Mouse (Mus musculus): ENCODE data around the gene Palld.

Gene Palld

DNA sequence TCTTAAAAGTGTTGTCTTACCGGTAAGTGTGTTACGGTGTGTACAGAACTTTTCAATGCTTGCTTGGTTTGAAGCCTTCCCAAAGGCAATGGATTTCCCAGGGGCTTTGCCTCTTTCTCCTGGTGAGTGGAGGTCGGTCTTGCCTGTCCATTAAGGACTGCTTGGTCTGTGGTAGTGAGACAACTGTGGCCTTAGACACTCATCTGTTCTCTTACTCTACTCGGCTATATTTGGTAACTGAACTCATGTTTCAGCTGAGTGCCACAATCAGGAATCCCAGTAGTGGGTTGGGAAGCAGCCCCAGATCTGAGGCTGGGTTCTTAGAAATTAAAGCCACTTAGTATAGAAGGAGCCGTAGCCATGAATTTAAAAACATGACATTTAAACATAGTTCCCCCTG lies at the start of gene Palld:
TSS of gene Palld (minus strand) at position 170 of the 400 bp plus-strand sequence.
- no peak for DNase-seq (ENCODE audit: low read depth)

GRCm38 (mm10) chr8:61937576-61937975 lies 35.1 kb upstream of the Palld start:
- no peak for DNase-seq (ENCODE audit: low read depth)

GRCm38 (mm10) chr8:61933243-61933642 lies 30.8 kb upstream of the Palld start:
- no peak for DNase-seq (ENCODE audit: low read depth)

DNA sequence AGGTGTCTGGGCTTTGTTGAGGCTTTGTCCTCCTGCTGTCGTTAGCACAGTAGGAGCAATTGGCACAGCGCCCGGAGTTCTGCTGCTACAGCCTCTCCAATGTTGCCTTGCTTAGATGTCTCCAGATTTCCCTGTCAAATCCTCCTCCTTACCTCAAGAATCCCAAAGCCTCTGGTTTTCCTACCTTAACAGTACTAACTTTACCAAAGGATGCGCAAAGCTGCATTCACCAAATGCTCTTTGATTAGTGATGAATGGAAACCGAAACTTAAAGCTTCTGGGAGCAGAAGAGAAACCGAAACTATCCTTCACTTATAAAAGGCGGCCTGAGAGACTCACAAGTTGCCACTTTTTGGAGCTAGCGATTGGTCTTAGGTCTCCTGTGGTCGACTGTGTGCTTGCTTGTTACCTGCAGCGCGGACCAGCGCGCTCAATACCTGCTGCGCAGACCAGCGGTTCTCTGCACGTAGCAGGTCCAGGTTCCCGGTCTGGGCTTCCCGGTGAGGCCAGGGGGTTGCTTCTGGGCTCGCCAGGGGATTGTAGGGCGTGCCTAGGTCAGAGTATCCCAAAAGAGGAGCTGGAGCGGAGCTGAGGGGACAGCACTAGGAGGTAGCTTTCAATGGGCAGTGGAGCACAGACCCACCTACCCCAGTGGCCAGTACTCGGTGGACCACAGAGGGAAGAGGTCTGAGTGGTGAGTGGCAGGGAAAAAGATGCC lies 25.4 kb upstream of the Palld start, which contains the start of gene Ddx60:
TSS of gene Ddx60 (plus strand) at position 311 of the 718 bp plus-strand sequence.
- peak; percentile 14 for DNase-seq (ENCODE audit: low read depth)

DNA sequence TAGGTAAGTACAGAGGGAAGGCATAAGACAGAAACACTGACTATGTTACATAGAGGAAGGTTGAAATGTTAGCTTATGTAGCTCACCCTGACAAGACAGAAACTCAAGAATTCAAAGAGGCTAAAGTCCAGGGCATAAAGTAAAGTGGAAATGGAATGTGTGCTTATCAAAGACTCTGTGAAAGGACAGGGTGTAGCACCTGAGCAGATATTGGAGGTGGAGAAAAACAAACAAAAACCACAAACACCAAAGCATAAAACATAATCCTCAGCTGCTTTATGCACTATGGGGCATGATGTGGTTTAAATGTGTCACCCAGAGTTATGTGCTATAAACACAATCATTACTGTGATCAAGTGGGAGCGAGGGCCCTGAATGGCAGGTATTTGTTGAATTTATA lies 22.0 kb upstream of the Palld start:
- DNase-seq (ENCODE audit: low read depth), result no peak

DNA sequence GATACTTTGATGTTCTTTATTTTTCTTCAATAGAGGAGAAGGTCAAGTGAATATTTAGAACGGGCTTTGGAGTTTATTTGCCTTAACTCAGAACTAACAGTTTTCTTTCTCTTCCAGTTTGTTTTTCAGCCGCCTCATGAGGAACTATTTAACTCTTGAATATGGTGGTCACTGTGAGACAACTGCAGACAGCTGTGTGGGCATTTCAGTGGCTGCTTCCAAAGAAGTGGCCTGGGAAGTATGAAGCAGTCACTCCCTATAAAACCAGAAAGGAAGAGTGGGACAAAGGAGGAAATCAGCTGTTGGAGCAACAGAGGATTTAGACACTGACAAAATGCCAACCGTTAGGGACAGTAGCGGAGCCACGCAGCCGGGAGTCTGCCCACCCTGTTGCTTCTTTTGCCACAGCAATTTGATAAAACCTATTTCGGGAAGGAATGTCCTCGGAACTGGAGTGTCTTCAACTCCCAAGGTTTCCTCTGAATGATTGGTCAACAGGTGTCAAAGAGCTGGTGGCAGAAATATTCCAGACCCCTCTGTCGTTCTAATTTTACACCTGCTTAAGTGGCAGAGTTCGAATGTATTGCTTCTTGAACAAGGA lies 19.1 kb upstream of the Palld start:
- no peak for DNase-seq (ENCODE audit: low read depth)

DNA sequence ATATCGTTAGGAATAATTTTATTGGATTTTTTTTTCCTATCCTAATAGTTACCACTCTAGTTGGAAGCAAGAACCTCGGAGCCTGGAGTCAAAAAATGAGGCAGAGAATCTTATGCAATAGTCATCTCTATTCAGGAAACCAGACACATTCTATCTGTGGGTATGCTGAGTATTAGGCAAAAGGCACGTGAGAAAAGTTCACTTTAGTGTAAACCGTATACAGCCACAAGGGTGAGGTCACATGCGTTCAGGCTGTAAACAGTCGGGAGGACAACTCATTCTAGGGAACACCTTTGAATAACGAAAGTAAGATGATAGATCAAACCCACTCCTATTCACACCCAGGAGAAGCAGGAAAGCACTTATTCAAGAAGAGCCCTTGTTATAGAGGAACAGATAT lies 17.9 kb upstream of the Palld start:
- DNase-seq (ENCODE audit: low read depth), result no peak

GRCm38 (mm10) chr8:61919145-61919788 lies 16.8 kb upstream of the Palld start:
- DNase-seq (ENCODE audit: low read depth), result no peak

- DNase-seq (ENCODE audit: low read depth), result no peak
Measured at GRCm38 (mm10) chr8:61917287-61917686, 14.8 kb upstream of the Palld start.

DNA sequence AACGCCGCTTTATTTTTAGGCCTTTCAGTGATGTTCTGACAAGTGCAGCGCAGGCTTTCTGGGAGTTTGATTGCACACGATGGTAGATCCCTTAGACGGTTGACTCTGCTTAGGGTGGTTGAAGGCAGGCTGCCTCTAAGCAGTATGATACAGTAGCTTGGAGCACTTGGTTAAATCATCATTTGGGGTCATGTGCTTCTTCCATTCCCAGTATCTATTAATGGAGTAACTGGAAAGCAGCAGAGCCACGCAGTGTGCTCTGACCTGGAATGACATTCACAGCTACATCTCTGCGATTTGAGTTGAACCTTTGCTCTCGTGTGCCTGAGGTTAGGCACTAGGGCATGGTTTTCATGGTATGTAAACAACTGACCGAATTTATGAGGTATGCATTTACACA lies 11.5 kb upstream of the Palld start:
- DNase-seq (ENCODE audit: low read depth), result no peak

DNA sequence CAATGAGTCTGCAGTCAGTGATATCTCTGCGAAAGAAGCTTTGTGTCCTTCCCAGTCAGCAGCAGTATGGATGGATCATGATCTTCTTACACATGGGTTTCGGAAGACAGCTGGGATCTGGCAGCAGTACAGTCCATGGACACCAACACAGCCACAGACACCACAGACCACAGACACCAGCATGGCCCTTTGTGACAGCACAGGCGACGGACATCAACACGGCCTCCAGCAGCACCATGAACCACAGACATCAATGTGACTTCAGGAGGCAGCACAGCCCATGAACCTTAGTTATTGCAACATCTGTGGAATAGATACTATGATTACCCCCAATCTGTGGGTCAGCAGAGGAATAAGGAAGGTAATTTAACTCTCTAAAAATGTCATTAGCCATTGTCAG lies 10.3 kb upstream of the Palld start:
- no peak for DNase-seq (ENCODE audit: low read depth)

DNA sequence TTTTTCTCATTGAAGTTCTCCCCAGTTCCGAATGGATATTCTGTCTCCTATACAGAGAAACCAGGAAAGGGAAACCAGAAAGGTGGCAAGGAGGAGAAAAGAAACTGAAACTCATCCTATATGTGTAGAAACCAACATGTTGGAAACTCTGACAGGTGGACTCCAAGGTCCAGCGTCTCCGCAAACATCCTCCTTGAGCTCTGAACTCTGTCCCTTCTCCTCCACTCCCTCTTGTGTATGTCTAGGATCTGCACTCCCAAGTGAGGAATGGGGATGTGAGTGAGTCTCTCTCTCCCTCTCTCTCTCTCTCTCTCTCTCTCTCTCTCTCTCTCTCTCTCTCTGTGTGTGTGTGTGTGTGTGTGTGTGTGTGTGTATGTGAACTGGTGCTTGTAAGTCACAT lies 6.8 kb upstream of the Palld start:
- no peak for DNase-seq (ENCODE audit: low read depth)

GRCm38 (mm10) chr8:61908303-61909215 lies 6.1 kb upstream of the Palld start:
- DNase-seq (ENCODE audit: low read depth), result peak; percentile 12

- DNase-seq (ENCODE audit: low read depth), result no peak
Measured at GRCm38 (mm10) chr8:61901028-61901717, 1.3 kb downstream of the Palld start.

GRCm38 (mm10) chr8:61897402-61897801 lies 5.1 kb downstream of the Palld start:
- no peak for DNase-seq (ENCODE audit: low read depth)

DNA sequence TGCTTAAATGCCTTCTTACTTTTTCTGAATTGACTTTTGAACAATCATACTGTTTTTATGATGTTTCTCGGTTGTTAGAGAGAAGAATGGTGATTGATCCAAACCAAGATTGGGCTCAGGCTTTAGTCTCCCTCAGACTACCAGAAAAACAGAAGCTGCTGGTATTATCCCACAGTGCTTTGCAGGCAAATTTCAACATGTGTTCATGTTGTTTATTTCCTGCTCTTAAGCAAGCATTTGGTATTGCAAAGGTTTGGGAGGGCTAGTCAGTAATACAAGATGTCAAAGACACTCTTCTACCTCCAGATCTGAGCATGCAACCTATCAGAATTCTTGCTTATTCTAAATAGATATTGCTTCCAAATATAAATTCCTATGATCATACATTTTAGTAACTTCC lies 5.7 kb downstream of the Palld start:
- DNase-seq (ENCODE audit: low read depth), result no peak

GRCm38 (mm10) chr8:61894062-61894461 lies 8.4 kb downstream of the Palld start:
- DNase-seq (ENCODE audit: low read depth), result peak; percentile 27

DNA sequence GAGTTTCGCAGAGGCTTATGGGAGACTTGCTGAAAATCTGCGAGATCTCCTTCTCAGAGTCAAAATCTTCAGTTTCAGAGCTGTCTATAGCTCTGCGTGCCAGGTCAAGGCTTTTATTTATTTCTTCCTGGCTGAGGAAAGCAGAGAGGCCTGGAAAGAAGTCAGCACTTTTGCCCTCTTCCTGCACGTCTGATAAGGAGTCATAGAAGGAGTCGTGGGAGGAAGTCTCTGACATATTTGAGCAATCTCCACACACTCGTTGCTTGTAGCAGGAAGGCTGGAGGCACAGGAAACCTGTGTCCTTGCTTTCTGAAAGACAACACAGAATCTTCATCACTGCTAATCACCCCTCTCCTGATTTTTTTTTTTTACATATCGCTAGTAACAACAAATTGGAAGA lies 24.9 kb downstream of the Palld start:
- DNase-seq (ENCODE audit: low read depth), result no peak

DNA sequence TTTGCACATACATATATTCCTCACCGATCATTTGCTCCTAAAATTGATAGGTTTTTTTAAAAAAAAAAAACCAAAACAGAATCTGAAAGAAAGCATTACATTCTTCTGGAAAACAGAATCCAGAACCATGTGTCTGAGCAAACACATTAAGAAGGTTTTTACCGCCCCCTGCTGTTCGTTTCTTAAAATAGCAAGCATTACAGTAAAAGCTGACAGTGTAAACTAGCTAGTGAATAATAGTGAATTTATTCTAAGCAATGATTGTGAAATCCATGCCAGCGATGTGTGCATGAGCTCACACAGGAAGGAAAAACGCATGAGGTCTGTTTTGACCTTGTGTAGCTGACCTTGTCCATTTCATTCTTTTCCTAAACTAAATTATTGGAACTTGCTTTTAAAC lies 27.2 kb downstream of the Palld start:
- peak; percentile 27 for DNase-seq (ENCODE audit: low read depth)

DNA sequence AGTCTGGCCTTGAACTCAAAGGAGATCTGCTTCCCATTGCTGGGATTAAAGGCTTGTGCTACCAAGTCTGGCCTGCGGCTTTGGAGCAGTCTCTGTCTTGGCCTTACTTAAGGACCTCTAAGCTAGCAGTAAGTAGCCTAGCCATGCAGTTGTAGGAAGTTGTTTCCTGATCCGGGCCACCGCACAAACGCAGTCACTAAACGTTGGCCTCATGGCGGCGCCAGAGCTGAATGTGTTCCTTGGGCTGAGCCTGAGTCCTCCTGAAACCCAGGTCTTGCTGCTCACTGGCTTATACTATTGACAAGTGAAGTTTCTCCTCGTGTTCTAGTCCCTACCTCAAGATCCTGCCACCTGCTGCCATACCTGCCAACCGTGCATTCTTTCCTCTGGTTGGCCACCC lies 28.5 kb downstream of the Palld start:
- DNase-seq (ENCODE audit: low read depth), result no peak

- DNase-seq (ENCODE audit: low read depth), result no peak
Measured at GRCm38 (mm10) chr8:61868481-61868880, 34.0 kb downstream of the Palld start.

GRCm38 (mm10) chr8:61866920-61867319 lies 35.6 kb downstream of the Palld start:
- DNase-seq (ENCODE audit: low read depth), result no peak
